Mouse (Mus musculus) neural tube, embryonic 13.5 days (tissue): ENCODE results near the gene Taar8b. TPM values are rescaled to one million over a fixed set of nuclear protein-coding genes. Genes with fewer than 3 reads are reported as not detected.
"Not testable (repeated sequence)": the region's sequence is repeated elsewhere in the genome, so short reads cannot be mapped to it uniquely, and the experiment has no call there.

Experiments used
- ATAC-seq: fragments of 200-750 bp; cut with Nextera tagmentation; 2 replicates; pipeline ENCODE4 v1.8.0; 2017; ENCODE audit warnings: low read depth, mild to moderate bottlenecking, moderate TSS enrichment, moderate library complexity
- H3K27ac ChIP-seq: fragments of 300-500 bp; sonication (generic); replicated peaks from 2 replicates; pipeline ENCODE4 v1.5.1; 2015; ENCODE audit warnings: moderate library complexity, mild to moderate bottlenecking, inconsistent platforms
- H3K27me3 ChIP-seq: fragments of 300-500 bp; sonication (generic); 2 replicates; pipeline ENCODE4 v1.6.1; 2015; ENCODE audit warnings: mild to moderate bottlenecking, inconsistent platforms
- H3K36me3 ChIP-seq: fragments of 300-500 bp; sonication (generic); 2 replicates; pipeline ENCODE4 v1.6.1; 2015; ENCODE audit warnings: mild to moderate bottlenecking, inconsistent platforms
- H3K4me1 ChIP-seq: fragments of 300-500 bp; sonication (generic); replicated peaks from 2 replicates; pipeline ENCODE4 v1.6.1; 2015; ENCODE audit warnings: inconsistent platforms
- H3K4me2 ChIP-seq: fragments of 300-500 bp; sonication (generic); 2 replicates; pipeline ENCODE4 v1.6.1; 2015; ENCODE audit warnings: inconsistent platforms, mild to moderate bottlenecking, moderate library complexity
- H3K4me3 ChIP-seq: fragments of 300-500 bp; sonication (generic); 2 replicates; pipeline ENCODE4 v1.5.1; 2015; ENCODE audit warnings: mild to moderate bottlenecking, inconsistent platforms
- H3K9ac ChIP-seq: fragments of 300-500 bp; sonication (generic); 2 replicates; pipeline ENCODE4 v1.6.1; 2015; ENCODE audit warnings: moderate library complexity, mild to moderate bottlenecking, inconsistent platforms
- H3K9me3 ChIP-seq: fragments of 300-500 bp; sonication (generic); 2 replicates; pipeline ENCODE4 v1.6.1; 2016; ENCODE audit warnings: inconsistent platforms
- WGBS: fragments of 180-500 bp; shearing (Covaris S2); methylation state at CpG from one replicate; pipeline ENCODE4 v1.1.7; 2015; 5-methylcytosine and 5-hydroxymethylcytosine counted together
- polyA plus RNA-seq: library from polyadenylated mRNA; unstranded; fragments of >200 nt; fragmentation: Nextera tagmentation; extraction: Ambion mirVana; gene quantifications from 2 replicates; pipeline ENCODE4 v1.2.1, GENCODE M21; 2015

Taar8b gene
- polyA plus RNA-seq, 1 experiment from 2014 or later = not detected

DNA sequence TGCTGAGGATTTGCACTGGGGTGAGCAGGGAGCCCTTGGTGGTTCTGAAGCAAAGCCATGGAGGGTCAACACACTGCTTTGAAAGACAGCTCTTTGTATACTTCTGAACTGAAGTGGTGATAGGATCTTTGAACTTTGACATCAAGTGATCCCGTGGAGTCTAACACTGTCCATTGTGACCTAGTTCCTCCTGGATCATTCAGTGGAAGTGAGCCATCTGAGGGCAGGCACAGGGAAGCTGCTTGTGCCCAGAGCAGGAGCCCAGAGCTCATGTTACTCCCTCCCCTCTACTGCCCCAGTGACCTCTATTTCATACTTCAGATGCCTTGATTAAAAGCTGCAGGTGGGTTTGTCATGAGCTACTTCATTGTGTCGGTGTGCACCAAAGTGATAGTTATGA, 4.9 kb upstream of the Taar8b start:
- not testable (repeated sequence) for ATAC-seq, H3K4me2 ChIP-seq, H3K4me1 ChIP-seq, H3K9me3 ChIP-seq, H3K4me3 ChIP-seq, H3K36me3 ChIP-seq, H3K9ac ChIP-seq, H3K27ac ChIP-seq, H3K27me3 ChIP-seq
- WGBS = 71% methylated on average over 2 of the region's 2 CpGs

DNA sequence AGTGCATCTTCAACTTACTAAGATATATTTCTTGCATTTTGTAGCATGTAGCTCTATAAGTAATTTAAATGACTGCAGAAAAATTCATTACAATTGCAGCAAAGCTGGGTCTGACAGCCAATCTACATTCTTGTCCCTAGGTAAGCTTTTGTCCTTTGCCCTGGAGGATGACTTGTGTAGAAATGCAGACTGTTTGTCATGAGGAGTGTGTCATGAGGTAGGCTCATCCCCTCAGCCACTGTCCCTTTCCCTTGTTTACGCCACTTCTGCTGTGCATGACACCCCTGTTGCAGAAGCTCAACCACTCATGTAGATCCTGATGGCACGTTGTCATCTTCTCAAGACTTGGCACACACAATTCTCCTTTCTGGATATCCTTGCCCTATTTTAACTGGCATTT, 4.9 kb downstream of the Taar8b start:
- ATAC-seq = no peak
- Histone ChIP-seq H3K9ac (no peak overlapping the region), H3K4me1 (no peaks in the 10 kb centered on the region), H3K4me2 (no peak overlapping the region), H3K27me3 (no peaks in the 10 kb centered on the region), H3K4me3 (no peak overlapping the region), H3K9me3 (no peaks in the 10 kb centered on the region), H3K27ac (no peak overlapping the region), H3K36me3 (no peaks in the 10 kb centered on the region)
- 100% methylated on average over 2 of the region's 2 CpGs for WGBS

DNA sequence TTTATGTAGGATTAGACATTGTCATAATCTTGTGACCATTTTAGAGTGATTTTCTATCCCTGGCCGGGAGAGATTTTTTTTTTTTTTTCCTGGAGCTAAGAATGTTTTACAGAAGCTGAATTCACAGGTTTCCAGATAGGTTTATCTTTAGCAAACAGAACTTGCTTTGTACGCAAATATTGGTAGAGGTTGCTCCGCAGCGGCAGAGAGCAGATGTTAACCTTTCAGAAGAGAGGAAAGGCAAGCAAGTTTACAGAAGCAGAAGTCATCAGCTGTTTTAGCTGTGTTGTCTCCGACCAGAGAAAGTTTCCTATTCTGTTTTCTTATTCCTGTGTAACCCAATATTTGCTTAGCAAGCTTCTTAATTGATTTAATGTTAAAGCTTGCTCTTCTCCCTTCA, 5.5 kb downstream of the Taar8b start:
- Histone ChIP-seq H3K27me3 (no peaks in the 10 kb centered on the region), H3K4me3 (no peak overlapping the region), H3K27ac (no peak overlapping the region), H3K9ac (no peak overlapping the region), H3K4me1 (no peaks in the 10 kb centered on the region), H3K4me2 (no peak overlapping the region), H3K36me3 (no peaks in the 10 kb centered on the region), H3K9me3 (no peaks in the 10 kb centered on the region)
- no peak for ATAC-seq
- 89% methylated on average over 5 of the region's 5 CpGs for WGBS

DNA sequence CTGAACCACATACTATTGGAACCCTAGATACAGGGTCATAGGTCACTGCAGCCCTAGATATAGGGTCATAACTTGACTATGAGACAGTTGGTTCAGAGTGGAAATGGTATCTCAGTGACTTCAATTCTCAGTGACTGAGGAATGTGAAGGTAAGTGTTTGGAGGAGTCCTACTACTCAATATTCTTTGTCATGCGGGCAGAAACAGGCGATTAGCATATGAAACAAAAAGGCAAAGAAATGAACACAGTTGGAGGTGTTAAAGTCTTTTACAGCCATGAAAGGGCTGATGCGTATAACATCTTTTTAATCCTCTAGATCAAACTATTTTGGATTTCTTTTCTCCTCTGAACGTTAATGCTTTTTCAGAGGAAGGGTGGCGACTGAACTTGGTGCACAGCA, 6.2 kb downstream of the Taar8b start:
- no peaks in the 10 kb centered on the region for H3K9me3 ChIP-seq
- no peak for ATAC-seq
- H3K4me3 ChIP-seq = no peak overlapping the region
- H3K27me3 ChIP-seq = no peaks in the 10 kb centered on the region
- H3K36me3 ChIP-seq = no peaks in the 10 kb centered on the region
- no peak overlapping the region for H3K27ac ChIP-seq
- WGBS = 61% methylated on average over 5 of the region's 5 CpGs
- H3K9ac ChIP-seq = no peak overlapping the region
- no peak overlapping the region for H3K4me2 ChIP-seq
- H3K4me1 ChIP-seq = no peaks in the 10 kb centered on the region

DNA sequence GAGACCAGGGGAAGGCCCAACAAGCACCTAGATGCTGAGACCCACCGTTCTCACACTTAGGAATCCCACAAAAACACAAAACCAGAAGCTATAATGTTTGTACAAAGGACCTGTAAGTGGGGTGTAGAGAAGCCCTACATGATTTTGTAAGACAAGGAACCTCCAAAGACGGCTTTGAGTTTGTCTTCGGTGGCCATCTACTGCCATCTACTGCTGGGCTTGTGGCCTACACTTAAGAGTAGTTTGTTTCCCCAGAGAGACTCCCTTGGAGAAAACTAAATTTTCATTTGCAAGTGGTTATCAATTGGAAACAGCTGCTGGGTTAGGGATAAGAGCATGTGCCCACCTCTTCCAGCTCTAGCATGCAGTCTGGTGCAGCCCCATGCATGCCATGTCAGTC, 11.9 kb downstream of the Taar8b start:
- no peaks in the 10 kb centered on the region for H3K9me3 ChIP-seq
- no peaks in the 10 kb centered on the region for H3K4me1 ChIP-seq
- ATAC-seq = no peak
- H3K27me3 ChIP-seq = no peaks in the 10 kb centered on the region
- no peak overlapping the region for H3K27ac ChIP-seq
- no peak overlapping the region for H3K4me3 ChIP-seq
- H3K36me3 ChIP-seq = no peaks in the 10 kb centered on the region
- 31% methylated on average over 3 of the region's 3 CpGs for WGBS
- no peak overlapping the region for H3K9ac ChIP-seq
- H3K4me2 ChIP-seq = no peak overlapping the region

DNA sequence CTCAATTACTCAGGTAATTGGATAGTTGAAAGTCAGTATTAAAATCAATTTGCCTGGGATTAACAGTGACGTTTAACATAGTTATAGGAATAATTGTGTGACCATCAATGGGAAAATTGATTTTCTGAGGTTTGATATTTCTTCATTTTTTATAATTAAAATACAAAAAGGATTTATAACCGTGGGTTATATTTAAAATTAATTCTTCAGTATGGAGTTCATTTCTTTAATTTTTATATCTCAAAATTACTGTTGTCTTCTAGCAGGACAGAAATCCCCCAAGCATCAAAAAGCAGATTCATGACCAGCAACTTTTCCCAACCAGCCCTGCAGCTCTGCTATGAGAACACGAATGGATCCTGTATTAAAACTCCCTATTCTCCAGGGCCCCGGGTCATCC, 15.9 kb downstream of the Taar8b start, which contains the start of gene Taar8a:
Taar8a (plus strand) TSS at position 301 of the 400 bp plus-strand sequence.
- 85% methylated on average over 2 of the region's 4 CpGs for WGBS
- not testable (repeated sequence) for H3K9me3 ChIP-seq

DNA sequence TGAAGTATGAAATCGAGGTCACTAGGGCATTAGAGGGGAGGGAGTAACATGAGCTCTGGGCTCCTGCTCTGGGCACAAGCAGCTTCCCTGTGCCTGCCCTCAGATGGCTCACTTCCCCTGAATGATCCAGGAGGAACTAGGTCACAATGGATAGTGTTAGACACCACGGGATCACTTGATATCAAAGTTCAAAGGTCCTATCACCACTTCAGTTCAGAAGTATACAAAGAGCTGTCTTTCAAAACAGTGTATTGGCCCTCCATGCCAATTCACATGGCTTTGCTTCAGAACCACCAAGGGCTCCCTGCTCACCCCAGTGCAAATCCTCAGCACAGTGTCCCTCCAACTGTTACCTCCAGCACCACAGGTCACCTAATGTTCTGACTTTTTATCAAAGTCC, 17.3 kb downstream of the Taar8b start:
- not testable (repeated sequence) for H3K9ac ChIP-seq, H3K4me3 ChIP-seq, H3K27ac ChIP-seq, H3K4me1 ChIP-seq, ATAC-seq, H3K27me3 ChIP-seq, H3K36me3 ChIP-seq, H3K9me3 ChIP-seq, H3K4me2 ChIP-seq
- 56% methylated on average over 2 of the region's 2 CpGs for WGBS

More for the DNA sequence above, 15.9 kb downstream of the Taar8b start, which contains the start of gene Taar8a:
- not testable (repeated sequence) for H3K36me3 ChIP-seq, H3K4me2 ChIP-seq, H3K4me1 ChIP-seq, H3K27me3 ChIP-seq, H3K4me3 ChIP-seq, H3K9ac ChIP-seq, H3K27ac ChIP-seq, ATAC-seq

DNA sequence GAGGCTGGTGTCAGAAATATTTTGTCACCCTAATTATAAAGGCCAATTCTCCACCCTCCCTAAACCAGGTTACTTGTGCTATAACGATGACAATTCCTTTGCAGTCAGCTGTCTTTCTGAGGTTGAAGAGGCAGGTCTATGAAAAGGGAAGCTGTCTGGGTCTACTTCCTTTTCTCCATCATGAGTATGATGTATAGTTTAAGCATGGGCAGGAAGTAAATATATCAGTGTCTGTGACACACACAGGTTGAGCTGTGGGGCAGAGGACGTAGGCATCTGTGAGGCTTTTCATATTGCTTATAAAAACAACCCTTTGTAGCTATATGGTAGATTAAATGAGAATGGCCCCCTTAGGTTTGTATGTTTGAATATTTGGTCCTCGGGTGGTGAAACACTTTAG, 33.1 kb downstream of the Taar8b start:
- no peaks in the 10 kb centered on the region for H3K27me3 ChIP-seq
- no peak overlapping the region for H3K4me3 ChIP-seq
- no peaks in the 10 kb centered on the region for H3K9me3 ChIP-seq
- H3K27ac ChIP-seq = no peak overlapping the region
- WGBS = 91% methylated on average over 3 of the region's 3 CpGs
- no peak for ATAC-seq
- no peak overlapping the region for H3K9ac ChIP-seq
- no peaks in the 10 kb centered on the region for H3K36me3 ChIP-seq
- no peak overlapping the region for H3K4me2 ChIP-seq
- no peaks in the 10 kb centered on the region for H3K4me1 ChIP-seq

DNA sequence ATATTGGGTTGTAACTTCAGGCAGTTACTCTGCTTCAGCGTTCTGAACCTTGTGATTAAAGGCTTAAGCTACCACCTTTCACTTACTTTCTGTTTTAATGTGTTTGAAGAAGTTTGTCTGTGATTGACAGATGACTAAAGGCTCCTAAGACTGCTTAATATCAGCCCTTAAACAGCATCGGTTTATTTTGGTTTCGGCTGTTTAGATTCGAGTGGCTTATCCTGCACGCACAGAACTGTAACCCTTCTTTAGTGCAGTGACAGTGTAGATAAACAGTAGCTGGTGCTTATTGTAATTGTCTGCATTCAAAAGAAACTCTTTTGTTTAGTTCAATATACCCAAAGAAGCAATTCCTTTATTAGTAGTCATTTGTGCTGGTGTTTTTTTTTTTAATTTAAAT, 40.1 kb downstream of the Taar8b start:
- no peaks in the 10 kb centered on the region for H3K9me3 ChIP-seq
- no peak for ATAC-seq

DNA sequence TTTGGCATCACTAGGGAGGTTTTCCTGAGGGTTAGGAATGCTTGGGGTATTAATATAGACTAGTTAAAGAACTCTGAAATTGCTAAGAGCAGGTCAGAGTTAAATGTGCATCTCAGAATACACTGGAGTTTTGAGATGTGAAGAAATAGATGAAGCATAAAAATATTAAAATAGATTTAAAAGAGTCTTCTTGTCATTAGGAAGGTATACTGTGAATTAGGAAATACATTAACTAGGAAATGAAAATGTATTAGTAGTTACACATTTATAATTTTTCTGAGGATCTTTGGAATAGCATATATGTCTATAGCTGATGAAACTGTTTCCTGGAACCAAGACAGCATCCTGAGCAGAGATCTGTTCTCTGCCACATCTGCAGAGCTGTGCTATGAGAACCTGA, 42.9 kb downstream of the Taar8b start, which contains the start of gene Taar7f:
Taar7f (plus strand) TSS at position 301 of the 400 bp plus-strand sequence.
- no peaks in the 10 kb centered on the region for H3K27me3 ChIP-seq

More for the DNA sequence above, 40.1 kb downstream of the Taar8b start:
- Histone ChIP-seq H3K4me1 (no peaks in the 10 kb centered on the region), H3K9ac (no peak overlapping the region), H3K4me3 (no peak overlapping the region), H3K27me3 (no peaks in the 10 kb centered on the region), H3K27ac (no peak overlapping the region), H3K36me3 (no peaks in the 10 kb centered on the region), H3K4me2 (no peak overlapping the region)
- 80% methylated on average over 5 of the region's 5 CpGs for WGBS

More for the DNA sequence above, 42.9 kb downstream of the Taar8b start, which contains the start of gene Taar7f:
- no peaks in the 10 kb centered on the region for H3K9me3 ChIP-seq
- H3K27ac ChIP-seq = no peak within 1 kb of the TSS
- no peak for ATAC-seq
- no peaks in the 10 kb centered on the region for H3K36me3 ChIP-seq
- no peak within 1 kb of the TSS for H3K9ac ChIP-seq
- H3K4me1 ChIP-seq = no peaks in the 10 kb centered on the region
- H3K4me2 ChIP-seq = no peak within 1 kb of the TSS
- no peak within 1 kb of the TSS for H3K4me3 ChIP-seq

Other genes with a start within 250 kb of the Taar8b start
- gene Vnn3, start 240.8 kb downstream of the Taar8b start, polyA plus RNA-seq = not detected in 2 replicates
- gene Vnn1, start 197.6 kb downstream of the Taar8b start, polyA plus RNA-seq = 0.12 TPM in 1 of 2 replicates, not detected in the other
- not detected in 2 replicates for gene Taar1, start 171.9 kb downstream of the Taar8b start, polyA plus RNA-seq
- gene Taar2, start 153.7 kb downstream of the Taar8b start, polyA plus RNA-seq = 0.20 TPM in 1 of 2 replicates, not detected in the other
- not detected in 2 replicates for gene Taar3, start 142.7 kb downstream of the Taar8b start, polyA plus RNA-seq
- not detected in 2 replicates for gene Taar4, start 131.8 kb downstream of the Taar8b start, polyA plus RNA-seq
- not detected in 2 replicates for gene Taar5, start 121.6 kb downstream of the Taar8b start, polyA plus RNA-seq
- gene Taar6, start 106.6 kb downstream of the Taar8b start, polyA plus RNA-seq = not detected in 2 replicates
- not detected in 2 replicates for gene Taar7a, start 98.8 kb downstream of the Taar8b start, polyA plus RNA-seq
- not detected in 2 replicates for gene Taar7b, start 92.4 kb downstream of the Taar8b start, polyA plus RNA-seq
- gene Taar7d, start 65.1 kb downstream of the Taar8b start, polyA plus RNA-seq = not detected in 2 replicates
- not detected in 2 replicates for gene Taar7e, start 54.7 kb downstream of the Taar8b start, polyA plus RNA-seq
- gene Taar7f, start 42.8 kb downstream of the Taar8b start, polyA plus RNA-seq = not detected in 2 replicates
- gene Taar8a, start 15.8 kb downstream of the Taar8b start, polyA plus RNA-seq = not detected in 2 replicates
- not detected in 2 replicates for gene Taar8c, start 9.6 kb upstream of the Taar8b start, polyA plus RNA-seq
- gene Taar9, start 17.2 kb upstream of the Taar8b start, polyA plus RNA-seq = not detected in 2 replicates
- gene Stx7, start 57.0 kb upstream of the Taar8b start, polyA plus RNA-seq = 255 and 271 TPM in 2 replicates
- 15.9 and 17.8 TPM in 2 replicates for gene Moxd1, start 131.2 kb upstream of the Taar8b start, polyA plus RNA-seq